Mouse (Mus musculus) G1E (cell line): ENCODE results near the gene Bmpr1b. TPM values are rescaled to one million over a fixed set of nuclear protein-coding genes. Genes with fewer than 3 reads are reported as not detected.

Source experiments
- ATAC-seq: 2 replicates; pipeline ENCODE4 v1.8.0; 2016; ENCODE audit warnings: mild to moderate bottlenecking; ENCODE audit not compliant: insufficient number of reproducible peaks, poor library complexity, low FRiP score, severe bottlenecking; ENCODE audit errors: extremely low read depth
- DNase-seq: peaks from one replicate; pipeline ENCODE4 v3.0.0; 2012; ENCODE audit warnings: low spot score
- H3K27me3 ChIP-seq: 2 replicates; pipeline ENCODE4 v1.6.1; 2012; ENCODE audit warnings: mild to moderate bottlenecking, low read length, inconsistent platforms; ENCODE audit not compliant: insufficient read depth
- H3K36me3 ChIP-seq: replicated peaks from 2 replicates; pipeline ENCODE3; 2012; ENCODE audit warnings: mild to moderate bottlenecking, inconsistent platforms
- H3K4me1 ChIP-seq: 2 replicates; pipeline ENCODE4 v1.6.1; 2012; ENCODE audit warnings: low read depth, low read length, inconsistent platforms, mixed read lengths; ENCODE audit not compliant: insufficient read depth
- H3K4me3 ChIP-seq: 2 replicates; pipeline ENCODE4 v1.5.1; 2012; ENCODE audit warnings: low read depth, mild to moderate bottlenecking, inconsistent platforms, low read length, moderate library complexity, mixed read lengths
- H3K9me3 ChIP-seq: replicated peaks from 2 replicates; pipeline ENCODE4 v1.6.1; 2012; ENCODE audit warnings: inconsistent platforms
- CTCF ChIP-seq: IDR thresholded peaks from 2 replicates; pipeline ENCODE4 v1.5.1; 2012; ENCODE audit warnings: low read depth, low read length, inconsistent platforms, mixed read lengths
- GATA1 ChIP-seq: IDR thresholded peaks from 2 replicates; pipeline ENCODE4 v1.6.1; 2012; ENCODE audit warnings: borderline replicate concordance, low read length, inconsistent platforms, mixed read lengths
- GATA2 ChIP-seq: IDR thresholded peaks from 2 replicates; pipeline ENCODE4 v1.6.1; 2012; ENCODE audit warnings: low read depth, low read length, inconsistent platforms, borderline replicate concordance
- POLR2AphosphoS5 ChIP-seq: IDR thresholded peaks from 2 replicates; pipeline ENCODE4 v1.6.1; 2012; ENCODE audit warnings: low read depth, low read length, inconsistent platforms; ENCODE audit not compliant: insufficient replicate concordance
- TAL1 ChIP-seq: conservative IDR thresholded peaks from 2 replicates; pipeline ENCODE4 v1.6.1; 2012; ENCODE audit warnings: low read depth, low read length, inconsistent platforms, mixed read lengths
- polyA plus RNA-seq: library from polyadenylated mRNA; stranded (reverse); fragments of >175 nt; gene quantifications from 2 replicates; pipeline ENCODE4 v1.2.3, GENCODE M21; 2012
- total RNA-seq, 2 experiments: library from RNA; stranded (forward) in 1 of 2; stranded (reverse) in 1 of 2; fragments of 200-1000 nt in 1 of 2; fragments of >200 nt in 1 of 2; fragmentation: Nextera tagmentation in 1 of 2; gene quantifications; 2 replicates each; pipeline ENCODE4 v1.2.3; 2014 to 2017

Bmpr1b gene
- total and polyA plus RNA-seq, 3 experiments: 0.11 TPM; not detected in 2

DNA sequence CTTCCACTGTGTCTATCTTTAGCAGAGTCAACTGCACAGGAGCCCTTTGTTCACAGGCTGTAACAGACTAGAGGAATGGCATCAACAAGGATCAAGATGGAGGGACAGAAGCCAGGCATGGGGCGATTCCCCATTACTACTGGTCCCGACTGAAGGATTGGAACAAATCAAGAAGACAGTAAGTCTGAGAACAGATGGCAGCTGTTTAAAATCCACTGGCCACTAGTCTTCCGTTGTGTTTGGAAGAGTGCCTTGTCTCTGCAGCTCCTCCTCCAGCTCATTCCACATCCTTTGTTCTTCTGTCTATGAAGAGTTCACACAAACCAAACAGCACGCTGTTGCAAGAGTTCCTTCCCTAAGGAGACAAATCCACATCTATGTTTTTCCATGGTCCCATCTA lies 65.6 kb downstream of the Bmpr1b start:
- no peak for DNase-seq
- ATAC-seq: no peak
- Histone ChIP-seq H3K27me3 (no peaks in the 10 kb centered on the region), H3K4me3 (no peak overlapping the region), H3K36me3 (no peaks in the 10 kb centered on the region), H3K4me1 (no peaks in the 10 kb centered on the region), H3K9me3 (no peaks in the 10 kb centered on the region)
- TF ChIP-seq GATA1: no peak
- no peak for TF ChIP-seq CTCF
- TF ChIP-seq TAL1: no peak
- TF ChIP-seq POLR2AphosphoS5: no peak
- no peak for TF ChIP-seq GATA2

DNA sequence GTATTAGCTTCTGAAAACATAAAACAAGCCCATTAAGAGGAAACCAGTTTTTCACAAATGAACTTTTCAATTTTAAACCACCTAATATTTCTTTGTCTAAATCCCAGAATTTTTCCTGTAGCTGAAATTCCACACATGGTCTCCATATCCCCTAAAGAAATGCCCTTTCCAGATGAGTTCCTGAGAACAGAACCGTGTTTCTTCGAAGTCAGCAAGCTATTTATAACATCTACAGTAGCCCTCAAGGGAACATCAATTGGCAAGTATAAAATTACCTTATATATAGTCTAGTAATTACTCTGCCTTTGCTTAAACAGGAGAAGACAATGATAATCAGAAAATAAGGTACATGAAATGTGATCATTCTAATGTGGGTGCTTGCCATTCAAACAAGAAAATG lies 70.1 kb downstream of the Bmpr1b start:
- DNase-seq: no peak

DNA sequence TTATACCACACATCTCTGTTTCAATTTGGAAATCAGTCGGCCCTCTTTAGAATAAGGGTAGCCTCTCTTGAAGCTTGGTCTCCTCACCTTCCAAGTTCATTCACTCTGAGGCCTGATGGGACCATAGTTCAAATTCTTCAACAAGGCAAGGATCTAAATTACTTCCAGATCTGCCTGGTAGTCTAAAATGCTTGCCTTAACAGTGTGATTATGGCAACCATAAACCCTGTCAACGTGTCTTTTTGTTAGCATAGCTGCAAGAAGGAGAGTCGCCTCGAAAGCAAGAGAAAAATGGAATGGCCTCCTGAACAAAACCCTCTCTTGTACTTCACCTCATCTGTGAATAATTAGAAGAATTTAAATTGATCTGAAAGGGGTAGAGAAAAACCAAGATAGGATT lies 75.2 kb downstream of the Bmpr1b start:
- H3K4me1 ChIP-seq: no peaks in the 10 kb centered on the region
- TF ChIP-seq TAL1 (no peak), CTCF (no peak), POLR2AphosphoS5 (no peak), GATA2 (no peak), GATA1 (no peak)

More for the DNA sequence above, 70.1 kb downstream of the Bmpr1b start:
- no peaks in the 10 kb centered on the region for H3K27me3 ChIP-seq
- ATAC-seq: no peak
- H3K4me1 ChIP-seq: no peaks in the 10 kb centered on the region
- TF ChIP-seq GATA2 (no peak), POLR2AphosphoS5 (no peak), GATA1 (no peak), CTCF (no peak), TAL1 (no peak)
- H3K36me3 ChIP-seq: no peaks in the 10 kb centered on the region
- no peaks in the 10 kb centered on the region for H3K9me3 ChIP-seq
- H3K4me3 ChIP-seq: no peak overlapping the region

DNA sequence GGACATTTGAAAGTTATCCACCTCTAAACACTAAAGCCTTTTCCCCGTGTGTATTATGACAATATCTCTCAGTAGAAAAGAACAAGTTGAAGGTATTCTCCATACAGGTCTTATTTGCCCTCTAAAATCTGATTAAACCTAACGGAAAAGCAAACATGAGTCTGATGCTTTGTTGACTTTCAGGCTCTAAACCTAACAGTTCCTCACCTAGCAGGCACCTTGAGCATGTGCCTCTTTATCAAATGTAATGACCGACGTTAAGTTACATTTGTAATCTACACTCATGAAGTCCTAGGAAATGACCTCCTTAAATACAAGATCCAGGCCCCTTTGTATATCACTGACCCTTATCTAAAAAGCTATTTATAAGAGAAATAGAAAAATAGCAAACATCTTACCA lies 79.5 kb downstream of the Bmpr1b start:
- no peak for DNase-seq
- Histone ChIP-seq H3K9me3 (no peaks in the 10 kb centered on the region), H3K4me1 (no peaks in the 10 kb centered on the region), H3K27me3 (no peaks in the 10 kb centered on the region), H3K36me3 (no peaks in the 10 kb centered on the region), H3K4me3 (no peak overlapping the region)
- no peak for ATAC-seq
- no peak for TF ChIP-seq GATA2

More for the DNA sequence above, 75.2 kb downstream of the Bmpr1b start:
- H3K36me3 ChIP-seq: no peaks in the 10 kb centered on the region
- no peaks in the 10 kb centered on the region for H3K27me3 ChIP-seq
- no peak overlapping the region for H3K4me3 ChIP-seq
- H3K9me3 ChIP-seq: no peaks in the 10 kb centered on the region
- DNase-seq (no peak), ATAC-seq (no peak)

DNA sequence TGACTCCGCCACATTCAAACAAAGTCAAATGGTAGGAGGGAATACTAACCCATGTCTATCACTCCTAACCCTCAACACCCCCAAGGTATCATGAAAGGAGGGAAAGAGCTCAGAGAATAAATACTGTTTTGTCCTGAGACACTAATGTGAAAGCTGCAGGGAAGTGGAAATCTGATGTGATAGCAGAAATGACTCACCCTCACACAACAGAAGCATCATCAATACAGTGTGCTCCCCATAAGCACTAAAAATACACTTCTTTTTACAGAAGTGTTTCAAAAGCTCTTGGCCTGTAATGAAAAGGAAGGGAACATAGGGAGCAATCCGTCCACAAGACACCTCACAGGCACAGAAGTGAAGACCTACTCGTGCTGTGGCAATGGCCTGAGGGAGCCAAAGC lies 83.3 kb downstream of the Bmpr1b start:
- Histone ChIP-seq H3K27me3 (no peaks in the 10 kb centered on the region), H3K36me3 (no peaks in the 10 kb centered on the region), H3K9me3 (no peaks in the 10 kb centered on the region), H3K4me1 (no peaks in the 10 kb centered on the region), H3K4me3 (no peak overlapping the region)
- ATAC-seq (no peak), DNase-seq (no peak)
- TF ChIP-seq CTCF (no peak), GATA2 (no peak), POLR2AphosphoS5 (no peak), TAL1 (no peak), GATA1 (no peak)

DNA sequence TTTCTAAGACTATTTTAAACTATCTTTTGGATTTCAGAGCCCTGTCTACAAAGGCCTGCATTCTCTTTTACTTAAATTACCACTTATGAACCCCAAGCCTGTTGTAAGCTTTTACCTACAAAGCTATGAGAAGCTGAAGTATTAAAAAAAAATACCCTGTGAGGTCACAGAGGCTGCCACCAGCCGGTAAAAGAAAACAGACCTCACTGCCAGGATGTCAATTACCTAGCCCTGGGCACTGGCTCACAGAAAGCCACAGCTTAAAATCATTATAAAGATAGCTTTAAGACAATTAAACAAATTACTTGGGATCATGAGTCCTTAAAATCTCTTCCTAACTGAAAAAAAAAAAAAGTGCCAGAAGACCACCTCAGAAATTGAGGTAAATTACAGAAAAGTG lies 85.1 kb downstream of the Bmpr1b start:
- Histone ChIP-seq H3K4me3 (no peak overlapping the region), H3K4me1 (no peaks in the 10 kb centered on the region), H3K9me3 (no peaks in the 10 kb centered on the region), H3K36me3 (no peaks in the 10 kb centered on the region), H3K27me3 (no peaks in the 10 kb centered on the region)
- DNase-seq: no peak
- TF ChIP-seq CTCF: no peak
- TF ChIP-seq POLR2AphosphoS5: no peak
- no peak for TF ChIP-seq TAL1
- no peak for TF ChIP-seq GATA2
- TF ChIP-seq GATA1: no peak
- ATAC-seq: no peak

DNA sequence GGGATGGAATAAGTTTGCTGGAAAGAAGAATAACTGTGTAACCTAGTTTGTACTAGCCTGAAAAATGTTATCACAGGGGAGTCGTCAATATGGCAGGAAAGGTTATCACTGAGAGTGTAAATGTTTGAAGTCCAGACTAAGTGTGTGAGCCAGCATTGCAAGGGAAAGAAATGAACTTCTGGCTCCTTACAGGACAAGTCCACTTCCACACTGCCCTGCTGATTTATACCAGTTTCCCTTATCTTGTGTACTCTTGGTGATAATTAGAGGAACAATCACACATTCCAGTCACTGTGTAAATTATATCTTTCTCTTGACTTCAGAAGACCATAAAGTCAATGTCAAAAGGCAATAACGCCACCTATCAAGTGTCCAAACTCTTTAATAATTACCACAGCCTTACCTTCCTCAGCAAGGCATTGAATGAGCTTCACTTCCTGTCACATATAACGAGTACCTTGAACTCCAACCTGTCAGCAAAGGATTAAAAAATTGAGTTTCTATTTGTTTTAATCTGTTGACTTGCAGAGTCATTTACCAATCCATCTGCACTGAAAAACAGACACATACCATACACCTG lies 91.4 kb downstream of the Bmpr1b start:
- TF ChIP-seq POLR2AphosphoS5: no peak
- no peak for TF ChIP-seq GATA2
- TF ChIP-seq GATA1: no peak
- no peak for TF ChIP-seq TAL1
- Histone ChIP-seq H3K4me1 (no peaks in the 10 kb centered on the region), H3K4me3 (no peak overlapping the region), H3K27me3 (no peaks in the 10 kb centered on the region), H3K9me3 (no peaks in the 10 kb centered on the region), H3K36me3 (no peaks in the 10 kb centered on the region)
- no peak for ATAC-seq
- no peak for DNase-seq
